Mouse (Mus musculus) frontal cortex, adult 2 months (tissue): ENCODE results near the gene Ankdd1b. TPM values are rescaled to one million over a fixed set of nuclear protein-coding genes. Genes with fewer than 3 reads are reported as not detected.
A peak's percentile ranks its signal among the peaks of the same experiment; 100 is the strongest.

Experiments used
- DNase-seq, 2 experiments: peaks; one replicate each; pipeline ENCODE4 v3.0.0; 2022; ENCODE audit warnings: low spot score in 1 of 2; ENCODE audit errors: extremely low spot score in 1 of 2
- polyA plus RNA-seq: library from polyadenylated mRNA; depleted of rRNA; stranded (reverse); fragments of >200 nt; gene quantifications from 2 replicates; pipeline ENCODE4 v1.2.3, GENCODE M21; 2012

Ankdd1b gene
- polyA plus RNA-seq, 1 experiment = 0.16 TPM

- DNase-seq = no peak
These were observed 13.4 kb downstream of the Ankdd1b start for GRCm38 (mm10) chr13:96457566-96457965.

GRCm38 (mm10) chr13:96454288-96454687 lies 16.7 kb downstream of the Ankdd1b start:
- no peak for DNase-seq

GRCm38 (mm10) chr13:96452621-96453020 lies 18.4 kb downstream of the Ankdd1b start:
- DNase-seq = no peak

DNA sequence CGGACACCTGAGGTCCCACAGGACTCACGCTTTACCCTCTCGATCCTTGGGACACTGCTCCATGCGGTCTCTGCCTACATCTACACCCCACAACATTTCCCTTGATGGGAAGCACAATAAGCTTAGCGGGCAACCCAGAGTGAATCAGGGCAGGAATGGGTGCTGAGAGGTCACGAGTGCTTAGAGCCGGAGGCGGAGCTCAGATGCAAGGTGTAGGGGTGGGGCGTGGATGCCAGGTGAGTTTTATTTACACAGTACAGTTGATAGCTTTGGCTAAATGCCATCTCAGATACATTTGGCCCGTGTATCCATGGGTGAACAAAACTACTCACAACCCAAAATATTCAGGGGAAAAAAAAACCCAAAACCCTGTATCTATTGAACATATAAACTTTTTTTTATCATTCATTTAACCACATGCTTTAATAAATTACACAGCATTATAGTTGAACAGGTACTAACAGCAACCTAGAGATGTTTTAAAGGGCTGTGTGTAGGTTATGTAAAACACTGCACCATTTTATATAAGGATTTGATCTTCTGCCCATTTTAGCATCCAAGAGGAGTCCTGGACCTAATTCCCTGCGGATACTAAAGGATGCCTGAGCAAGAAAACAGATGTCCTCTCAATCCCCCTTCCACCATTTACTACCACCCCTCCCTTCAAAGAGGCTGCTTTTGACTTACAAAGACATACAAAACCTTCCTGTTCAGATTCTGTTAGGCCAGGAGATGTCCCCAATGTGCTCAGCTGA lies 19.4 kb downstream of the Ankdd1b start:
- no peak for DNase-seq

GRCm38 (mm10) chr13:96450869-96451268 lies 20.1 kb downstream of the Ankdd1b start:
- no peak for DNase-seq

DNA sequence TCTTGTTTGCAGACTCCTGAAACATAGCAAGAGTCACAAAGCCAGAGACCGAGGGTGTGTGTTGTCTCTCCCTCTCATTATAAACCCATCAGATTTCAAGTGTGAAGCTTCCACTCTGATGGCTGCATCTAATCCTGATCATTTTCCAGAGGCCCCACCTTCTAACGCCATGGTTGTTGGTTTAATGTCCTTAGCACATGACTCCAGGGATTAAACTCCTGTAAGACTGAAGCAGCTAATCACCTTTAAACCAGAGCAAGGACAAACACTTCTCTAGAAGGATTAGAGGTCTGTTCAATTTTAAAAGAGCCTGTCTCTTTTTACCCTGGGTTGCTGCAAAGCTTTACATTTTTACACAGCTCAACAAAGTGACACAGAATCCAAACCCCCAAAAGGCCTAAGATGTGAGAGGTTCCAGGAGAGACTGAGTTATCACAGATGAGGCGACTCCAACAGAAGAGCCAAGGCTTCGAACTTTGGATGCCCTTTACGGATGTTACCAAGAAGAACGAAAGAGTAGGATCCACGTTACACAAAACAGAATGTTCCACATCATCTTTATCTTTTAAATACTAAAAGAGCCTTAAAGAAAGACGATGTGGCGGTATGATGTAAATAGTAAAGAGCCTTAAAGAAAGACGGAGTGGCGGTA lies 20.7 kb downstream of the Ankdd1b start:
- no peak for DNase-seq

- no peak for DNase-seq
These were observed 30.6 kb downstream of the Ankdd1b start for GRCm38 (mm10) chr13:96440436-96440835.

- no peak for DNase-seq
These were observed 34.1 kb downstream of the Ankdd1b start for GRCm38 (mm10) chr13:96436921-96437320.

DNA sequence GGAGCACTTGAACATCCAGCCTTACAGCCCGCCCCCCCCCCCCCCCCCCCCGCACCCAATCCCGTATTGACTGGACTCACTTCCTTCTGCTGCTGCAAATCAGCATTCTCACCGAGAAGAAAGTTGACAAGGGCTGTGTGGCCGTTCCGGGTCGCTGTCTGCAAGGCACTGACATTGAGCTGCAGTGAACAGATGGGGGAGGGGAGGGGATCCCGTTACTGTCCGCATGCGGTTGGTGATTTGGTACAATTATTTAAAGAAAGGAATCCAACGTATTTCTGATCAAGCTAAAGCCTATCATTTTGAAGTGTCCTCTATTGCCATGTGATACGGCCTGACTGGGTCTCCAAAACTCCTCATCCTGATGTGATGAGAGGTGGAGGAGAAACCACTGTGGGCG lies 35.2 kb downstream of the Ankdd1b start:
- DNase-seq = no peak

- DNase-seq = no peak
These were observed 36.1 kb downstream of the Ankdd1b start for GRCm38 (mm10) chr13:96434899-96435331.

DNA sequence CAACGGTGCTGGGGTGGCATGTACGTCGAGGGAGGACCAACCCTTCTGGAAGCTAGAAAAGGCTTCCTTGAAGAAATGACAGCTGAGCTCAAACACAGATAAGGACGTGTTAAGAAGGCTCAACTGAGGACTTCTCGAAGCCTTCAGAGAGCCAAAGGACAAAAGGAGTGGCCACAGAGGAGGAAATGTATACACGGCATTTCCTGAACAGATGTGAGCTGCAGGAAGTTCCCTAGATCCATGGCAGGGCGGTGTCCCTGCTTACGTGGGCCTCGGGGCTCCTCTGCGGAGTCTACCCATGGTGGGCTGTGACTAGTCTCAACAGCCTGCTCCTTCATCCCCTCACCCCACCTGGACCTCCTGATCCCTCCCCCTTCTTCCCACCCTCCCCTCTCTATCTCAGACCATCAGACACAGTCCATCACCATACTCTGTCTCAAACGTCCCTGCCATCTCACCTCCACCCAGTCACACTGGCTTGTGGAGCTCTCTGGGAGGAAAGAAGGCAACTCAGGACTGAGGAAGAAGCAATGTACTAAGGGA lies 37.3 kb downstream of the Ankdd1b start:
- no peak for DNase-seq

GRCm38 (mm10) chr13:96433041-96433440 lies 38.0 kb downstream of the Ankdd1b start:
- DNase-seq = no peak

DNA sequence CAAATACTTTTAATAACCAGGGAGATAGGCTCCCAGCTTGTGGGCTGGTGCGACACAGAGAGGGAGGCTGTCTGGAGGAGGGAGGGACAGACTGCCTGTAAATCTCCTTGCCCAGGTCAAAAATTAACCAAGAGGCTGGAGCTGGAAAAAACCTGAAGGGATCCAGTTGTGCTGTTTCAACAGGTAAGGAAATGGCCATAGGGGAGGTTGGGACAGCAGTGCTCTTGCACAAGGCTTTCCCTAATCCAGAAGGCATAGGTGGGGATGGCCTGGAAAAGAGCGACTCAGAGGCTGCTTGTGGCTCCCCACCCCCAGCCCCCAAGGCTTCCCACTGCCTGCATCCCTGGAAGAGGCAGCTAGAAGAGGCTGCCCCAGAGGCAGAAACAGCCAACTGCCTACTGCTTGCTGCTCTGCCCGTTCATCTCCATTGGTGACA lies 38.6 kb downstream of the Ankdd1b start:
- DNase-seq = no peak

DNA sequence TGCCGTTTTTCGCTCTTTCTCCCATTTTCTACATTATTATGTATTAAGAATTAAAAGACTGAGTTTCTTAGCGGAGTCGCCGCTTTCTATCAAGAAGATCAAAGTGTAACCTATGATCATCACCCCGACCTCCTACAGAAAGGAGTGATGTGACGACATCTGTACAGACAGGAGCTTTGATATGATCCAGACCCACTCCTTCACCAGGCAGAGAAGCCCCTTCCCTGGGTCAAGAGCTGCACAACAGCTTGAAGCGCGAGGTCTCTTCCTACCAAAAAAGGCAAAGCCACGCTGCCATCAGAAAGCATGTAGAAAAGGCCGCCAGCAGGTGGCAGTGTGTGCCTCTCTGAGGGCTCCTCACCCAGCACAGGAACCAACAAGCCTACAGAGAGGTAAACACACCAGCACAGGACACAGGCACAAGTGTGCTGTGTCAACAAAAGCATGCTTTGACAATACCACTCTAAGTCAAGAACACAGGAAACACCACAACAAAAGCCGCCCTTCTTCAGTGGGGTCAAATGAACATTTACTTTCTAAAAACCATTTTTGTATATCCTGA lies 39.3 kb downstream of the Ankdd1b start:
- DNase-seq = peak; percentile 56 to 95

GRCm38 (mm10) chr13:96428531-96428930 lies 42.5 kb downstream of the Ankdd1b start:
- no peak for DNase-seq

- DNase-seq = peak in 1 of 2 experiments; percentile 26
These were observed 45.0 kb downstream of the Ankdd1b start for GRCm38 (mm10) chr13:96426044-96426443.

DNA sequence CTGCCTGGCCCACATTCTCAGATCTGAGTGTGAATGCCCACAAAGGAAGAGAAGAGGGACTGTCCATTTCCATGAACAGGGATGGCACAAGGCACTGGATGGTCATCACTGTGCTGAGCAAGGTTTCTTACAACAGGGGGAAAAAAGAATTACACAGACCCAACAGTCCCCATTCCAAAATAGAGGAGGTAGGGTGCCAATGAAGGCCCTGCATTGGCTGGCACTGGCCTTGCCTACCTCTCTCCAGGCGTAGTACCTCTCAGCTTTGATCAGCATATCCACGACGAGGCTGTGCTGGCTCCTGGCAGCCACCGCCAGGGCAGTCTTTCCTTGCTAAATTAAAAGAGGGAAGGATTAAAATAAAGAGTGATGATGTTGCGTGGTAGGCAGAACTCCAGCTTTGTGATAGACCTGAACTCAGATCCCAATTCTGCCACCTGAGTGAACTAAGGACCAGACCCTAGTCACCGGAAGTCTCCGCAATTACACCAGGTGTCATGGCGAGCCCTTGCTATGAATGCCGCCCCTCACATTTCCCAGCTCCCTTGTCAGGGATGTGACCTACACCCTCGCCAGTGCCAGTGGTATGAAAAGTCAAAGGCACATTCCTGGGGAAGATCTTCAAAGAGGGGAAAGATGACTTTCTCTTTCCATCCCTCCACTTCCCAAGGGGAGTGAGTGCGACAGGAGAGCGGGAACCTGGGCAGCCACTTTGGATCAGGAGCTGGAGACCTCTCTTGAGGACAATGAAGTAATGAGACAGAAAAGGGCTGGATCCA lies 46.3 kb downstream of the Ankdd1b start:
- DNase-seq = no peak

DNA sequence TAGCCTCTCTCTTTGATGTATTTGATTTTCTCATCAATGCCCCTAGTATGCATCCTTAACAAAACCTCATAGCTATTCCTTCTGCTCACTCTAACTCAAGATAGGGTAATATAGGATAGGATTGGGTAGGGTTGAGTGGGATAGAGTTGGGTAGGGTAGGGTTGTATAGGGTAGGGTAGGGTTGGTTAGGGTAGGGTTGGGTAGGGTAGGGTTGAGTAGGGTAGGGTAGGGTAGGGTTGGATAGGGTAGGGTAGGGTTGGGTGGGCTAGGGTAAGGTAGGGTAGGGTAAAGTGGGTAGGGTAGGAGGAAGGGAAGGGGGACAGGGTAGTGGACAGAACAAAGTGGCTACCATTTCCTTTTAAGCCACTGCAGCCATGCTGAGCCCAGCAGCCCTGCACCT lies 49.8 kb downstream of the Ankdd1b start:
- no peak for DNase-seq

GRCm38 (mm10) chr13:96418487-96418886 lies 52.5 kb downstream of the Ankdd1b start:
- no peak for DNase-seq

DNA sequence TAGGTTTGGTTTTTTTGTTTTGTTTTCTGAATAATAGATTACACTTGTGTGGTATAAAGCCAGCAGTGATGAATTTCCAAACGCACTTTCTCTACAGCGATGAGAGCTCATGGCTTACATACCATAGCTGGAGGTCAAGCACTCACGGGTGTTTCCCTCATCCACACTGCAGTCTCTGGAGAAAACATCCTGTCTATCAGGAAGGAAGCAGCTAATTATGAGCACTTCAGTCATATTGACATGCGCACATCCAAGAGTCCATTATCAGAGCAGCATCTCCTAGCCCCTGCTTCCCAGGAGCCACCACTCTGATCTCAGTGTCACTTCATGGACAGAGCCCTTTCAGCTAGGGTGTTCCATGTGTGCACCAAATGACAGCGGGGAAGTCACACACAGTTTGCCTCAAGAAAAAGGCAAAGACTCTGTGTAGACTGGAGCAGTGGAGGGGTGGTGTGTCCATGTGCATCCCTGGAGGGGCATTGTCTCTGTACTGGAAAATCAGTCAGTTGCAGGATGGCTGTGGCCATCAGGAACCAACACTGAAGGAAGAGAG lies 53.7 kb downstream of the Ankdd1b start:
- DNase-seq = no peak
